Mouse (Mus musculus) midbrain, postnatal 0 days (tissue): ENCODE results near the gene Tex14. TPM values are rescaled to one million over a fixed set of nuclear protein-coding genes. Genes with fewer than 3 reads are reported as not detected.
A peak's percentile ranks its signal among the peaks of the same experiment; 100 is the strongest.

Experiments used
- ATAC-seq: fragments of 200-750 bp; cut with Nextera tagmentation; 2 replicates; pipeline ENCODE4 v1.8.0; 2017; ENCODE audit warnings: moderate number of reproducible peaks, mild to moderate bottlenecking, moderate TSS enrichment, moderate library complexity; ENCODE audit not compliant: low FRiP score
- DNase-seq: peaks from one replicate; pipeline ENCODE4 v3.0.0-alpha.2; 2015; ENCODE audit warnings: low spot score
- H3K27ac ChIP-seq: fragments of 300-500 bp; sonication (generic); 2 replicates; pipeline ENCODE4 v1.5.1; 2014; ENCODE audit warnings: low read depth, mild to moderate bottlenecking, low read length, mixed read lengths
- H3K27me3 ChIP-seq: fragments of 300-500 bp; sonication (generic); 2 replicates; pipeline ENCODE4 v1.6.1; 2014; ENCODE audit warnings: low read length, control low read depth, mixed read lengths; ENCODE audit not compliant: insufficient read depth
- H3K36me3 ChIP-seq: fragments of 300-500 bp; sonication (generic); 2 replicates; pipeline ENCODE4 v1.6.1; 2014; ENCODE audit warnings: low read length, control low read depth, mixed read lengths; ENCODE audit not compliant: insufficient read depth
- H3K4me1 ChIP-seq: fragments of 300-500 bp; sonication (generic); 2 replicates; pipeline ENCODE4 v1.6.1; 2014; ENCODE audit warnings: mild to moderate bottlenecking, control low read depth, antibody characterized with exemption, low read length, mixed read lengths; ENCODE audit not compliant: insufficient read depth
- H3K4me2 ChIP-seq: fragments of 300-500 bp; sonication (generic); 2 replicates; pipeline ENCODE4 v1.6.1; 2014; ENCODE audit warnings: low read depth, mild to moderate bottlenecking, low read length, mixed read lengths; ENCODE audit not compliant: poor library complexity, severe bottlenecking
- H3K4me3 ChIP-seq: fragments of 300-500 bp; sonication (generic); 2 replicates; pipeline ENCODE4 v1.5.1; 2014; ENCODE audit warnings: low read depth, mild to moderate bottlenecking, low read length, moderate library complexity
- H3K9ac ChIP-seq: fragments of 300-500 bp; sonication (generic); replicated peaks from 2 replicates; pipeline ENCODE4 v1.6.1; 2014; ENCODE audit warnings: mild to moderate bottlenecking, low read length, moderate library complexity, mixed read lengths; ENCODE audit not compliant: poor library complexity, severe bottlenecking
- H3K9me3 ChIP-seq: fragments of 300-500 bp; sonication (generic); 2 replicates; pipeline ENCODE4 v1.6.1; 2016; ENCODE audit warnings: low read length, control low read depth
- CTCF ChIP-seq: IDR thresholded peaks from 2 replicates; pipeline ENCODE4 v1.5.1; 2016; ENCODE audit warnings: antibody characterized with exemption, mild to moderate bottlenecking
- WGBS: fragments of 180-500 bp; shearing (Covaris S2); extraction: QIAGEN DNeasy Blood & Tissue Kit; methylation state at CpG from one replicate; pipeline ENCODE4 v1.1.7; 2014; 5-methylcytosine and 5-hydroxymethylcytosine counted together
- polyA plus RNA-seq: library from polyadenylated mRNA; unstranded; fragments of >200 nt; fragmentation: Nextera tagmentation; extraction: Ambion mirVana; gene quantifications from 2 replicates; pipeline ENCODE4 v1.2.1, GENCODE M21; 2015
- total RNA-seq: library from RNA; depleted of rRNA; stranded (reverse); fragments of >200 nt; gene quantifications from 2 replicates; pipeline ENCODE4 v1.2.3, GENCODE M21; 2014

Gene Tex14
- total and polyA plus RNA-seq, 2 experiments from 2014 or later: 0.35 to 0.66 TPM

DNA sequence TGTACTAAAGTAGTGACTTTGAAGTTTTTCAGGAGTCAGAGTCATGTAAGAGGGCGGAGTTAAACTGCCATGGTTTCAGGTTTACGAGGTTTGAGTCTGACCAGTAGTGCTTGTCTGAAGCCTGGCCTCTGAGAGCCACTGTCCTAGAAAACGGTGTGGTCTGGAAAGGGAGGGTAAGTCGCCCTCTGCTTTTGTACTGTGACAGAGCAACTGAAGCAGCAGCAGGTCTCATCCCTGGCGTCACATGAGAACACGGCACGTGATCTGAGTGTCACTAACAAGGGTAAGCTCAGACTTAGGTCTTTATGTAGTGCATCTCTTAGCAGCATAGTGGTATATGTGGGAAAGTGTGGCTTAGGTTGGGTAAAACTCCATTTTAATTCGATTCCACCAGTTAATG is 137.4 kb downstream of the Tex14 start:
- 43% methylated on average over 8 of the region's 8 CpGs for WGBS
- no peak for DNase-seq
- no peaks in the 10 kb centered on the region for H3K9me3 ChIP-seq

DNA sequence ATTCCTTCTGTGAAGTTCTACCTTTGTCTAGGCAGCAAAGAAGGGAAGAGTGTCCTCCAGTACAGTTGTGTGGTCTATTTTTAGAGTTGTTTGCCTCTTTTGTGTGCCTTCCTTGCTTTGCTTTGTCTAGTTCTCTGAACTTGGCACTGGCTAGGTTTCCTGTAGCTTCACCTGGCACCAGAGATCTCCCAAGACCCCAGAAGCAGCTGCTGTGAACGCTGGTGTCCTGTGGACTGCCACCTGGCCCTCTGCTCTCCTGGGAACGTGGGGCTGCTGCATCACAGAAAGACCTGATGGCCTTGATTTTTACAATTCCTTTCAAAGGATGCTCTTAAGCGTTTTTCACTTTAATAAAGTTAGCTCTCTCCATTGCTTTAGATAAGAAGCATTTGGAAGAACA is 138.0 kb downstream of the Tex14 start:
- WGBS: 41% methylated on average over 3 of the region's 3 CpGs
- H3K36me3 ChIP-seq: no peaks in the 10 kb centered on the region
- H3K27ac ChIP-seq: no peak overlapping the region
- H3K9ac ChIP-seq: no peak overlapping the region
- no peaks in the 10 kb centered on the region for H3K27me3 ChIP-seq
- no peak overlapping the region for H3K4me2 ChIP-seq
- DNase-seq (peak; percentile 37), ATAC-seq (no peak)
- H3K9me3 ChIP-seq: no peaks in the 10 kb centered on the region
- no peak for TF ChIP-seq CTCF
- no peaks in the 10 kb centered on the region for H3K4me1 ChIP-seq
- H3K4me3 ChIP-seq: no peak overlapping the region

More for the DNA sequence above, 137.4 kb downstream of the Tex14 start:
- Histone ChIP-seq H3K4me3 (no peak overlapping the region), H3K36me3 (no peaks in the 10 kb centered on the region), H3K4me1 (no peaks in the 10 kb centered on the region), H3K27me3 (no peaks in the 10 kb centered on the region), H3K9ac (no peak overlapping the region), H3K4me2 (no peak overlapping the region), H3K27ac (no peak overlapping the region)
- ATAC-seq: no peak
- TF ChIP-seq CTCF: no peak

- no peak overlapping the region for H3K4me2 ChIP-seq
- no peaks in the 10 kb centered on the region for H3K36me3 ChIP-seq
- H3K4me3 ChIP-seq: no peak overlapping the region
- no peak for ATAC-seq
- H3K9me3 ChIP-seq: no peaks in the 10 kb centered on the region
- H3K27ac ChIP-seq: no peak overlapping the region
- no peaks in the 10 kb centered on the region for H3K4me1 ChIP-seq
- no peak for TF ChIP-seq CTCF
- no peak overlapping the region for H3K9ac ChIP-seq
- H3K27me3 ChIP-seq: no peaks in the 10 kb centered on the region
- no peak for DNase-seq
- WGBS: 77% methylated on average over 4 of the region's 4 CpGs
Observed at GRCm38 (mm10) chr11:87553342-87553741, 148.5 kb downstream of the Tex14 start.

DNA sequence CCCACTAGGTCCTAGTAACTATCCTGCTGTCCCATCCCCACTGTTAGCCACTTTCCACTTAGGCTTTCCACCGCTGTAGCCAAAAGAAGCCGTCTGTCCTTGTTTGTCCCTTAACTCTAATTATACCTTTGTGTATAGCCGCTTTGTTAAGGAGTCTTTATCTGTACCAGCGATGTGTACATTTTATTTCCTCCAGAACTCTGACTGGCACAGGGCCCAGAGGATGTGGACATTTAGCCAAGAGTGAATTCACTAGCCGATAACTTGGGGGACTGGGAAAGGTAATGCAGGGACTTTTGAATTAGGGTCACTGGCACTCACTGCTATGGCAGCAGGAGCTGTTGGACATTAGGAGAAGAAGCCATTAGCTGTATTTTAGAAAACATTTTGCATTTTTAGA is 149.5 kb downstream of the Tex14 start:
- no peak for ATAC-seq
- no peak for DNase-seq
- WGBS: 51% methylated on average over 5 of the region's 5 CpGs

GRCm38 (mm10) chr11:87555106-87555703 is 150.3 kb downstream of the Tex14 start:
- H3K36me3 ChIP-seq: no peaks in the 10 kb centered on the region
- H3K4me1 ChIP-seq: no peaks in the 10 kb centered on the region
- no peak overlapping the region for H3K9ac ChIP-seq
- TF ChIP-seq CTCF: no peak
- H3K9me3 ChIP-seq: no peaks in the 10 kb centered on the region
- H3K4me2 ChIP-seq: no peak overlapping the region
- H3K4me3 ChIP-seq: no peak overlapping the region
- H3K27ac ChIP-seq: no peak overlapping the region
- WGBS: 23% methylated on average over 2 of the region's 2 CpGs
- DNase-seq: no peak
- no peak for ATAC-seq
- no peaks in the 10 kb centered on the region for H3K27me3 ChIP-seq

More for the DNA sequence above, 149.5 kb downstream of the Tex14 start:
- Histone ChIP-seq H3K36me3 (no peaks in the 10 kb centered on the region), H3K9me3 (no peaks in the 10 kb centered on the region), H3K4me3 (no peak overlapping the region), H3K27me3 (no peaks in the 10 kb centered on the region), H3K4me1 (no peaks in the 10 kb centered on the region), H3K4me2 (no peak overlapping the region), H3K27ac (no peak overlapping the region), H3K9ac (no peak overlapping the region)
- TF ChIP-seq CTCF: no peak

DNA sequence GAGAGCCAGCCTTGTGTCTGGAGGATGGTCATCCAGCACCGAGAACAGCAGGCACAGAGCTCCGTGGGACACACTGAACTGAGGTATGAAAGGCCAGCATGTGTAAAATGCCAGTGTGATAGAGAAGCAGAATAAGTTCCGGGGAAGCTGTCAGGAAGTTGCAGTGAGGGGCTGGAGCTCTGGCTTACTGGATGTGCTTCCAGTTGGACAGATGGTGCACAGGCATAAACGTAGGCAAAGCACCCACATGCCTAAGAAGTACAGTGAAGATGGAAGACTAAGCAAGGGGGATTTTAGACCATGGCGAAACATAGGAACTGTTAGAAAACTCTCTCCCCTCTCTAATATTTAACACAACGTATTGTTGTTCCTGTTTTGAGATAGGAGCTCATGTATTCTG is 156.3 kb downstream of the Tex14 start:
- Histone ChIP-seq H3K9me3 (no peaks in the 10 kb centered on the region), H3K27me3 (no peaks in the 10 kb centered on the region), H3K36me3 (no peaks in the 10 kb centered on the region), H3K4me3 (no peak overlapping the region), H3K4me1 (no peaks in the 10 kb centered on the region), H3K9ac (no peak overlapping the region), H3K4me2 (no peak overlapping the region), H3K27ac (no peak overlapping the region)
- TF ChIP-seq CTCF: no peak
- no peak for DNase-seq
- WGBS: 85% methylated on average over 6 of the region's 6 CpGs
- no peak for ATAC-seq
